ENCODE assay signal across 31 mouse cellular contexts in genomic region chr2:145541695-145542094, GRCm38 (mm10).
"Had no signal": no experiment of that assay in that cellular context is flagged by ENCODE, and none has a peak within 500 bp of the region (broad histone marks: within the 10 kb centered on the region; RNA-seq: fewer than 3 reads in every experiment).

No protein-coding gene starts in this region.

- DNase-seq: left cerebral cortex, postnatal 4 days; liver; liver, embryonic 13.5 days; liver, postnatal 0 days; lung, adult 18-20 months; lung, adult 2 months; lung, embryonic 14.5 days; lung, postnatal 10 days; lung, postnatal 14 days; lung, postnatal 36 days; lung, postnatal 4 days; midbrain, embryonic 14.5 days had no signal

- H3K27me3 ChIP-seq: limb, embryonic 12.5 days; limb, embryonic 13.5 days; limb, embryonic 15.5 days; liver, embryonic 12.5 days; liver, embryonic 13.5 days; liver, embryonic 15.5 days; lung, embryonic 15.5 days; megakaryocyte, embryonic 14.5 days; midbrain, embryonic 12.5 days; midbrain, embryonic 15.5 days; neural tube, embryonic 12.5 days; neural tube, embryonic 13.5 days had no signal

- H3K4me1 ChIP-seq: limb, embryonic 10.5 days; limb, embryonic 12.5 days; limb, embryonic 13.5 days; limb, embryonic 15.5 days; liver, embryonic 12.5 days; liver, embryonic 13.5 days; liver, embryonic 15.5 days; lung, embryonic 15.5 days; midbrain, embryonic 10.5 days; midbrain, embryonic 12.5 days; midbrain, embryonic 15.5 days; neural tube, embryonic 12.5 days; neural tube, embryonic 13.5 days had no signal

- H3K4me3 ChIP-seq: limb, embryonic 10.5 days; limb, embryonic 12.5 days; limb, embryonic 13.5 days; limb, embryonic 15.5 days; liver, embryonic 12.5 days; liver, embryonic 13.5 days; liver, embryonic 15.5 days; lung, embryonic 15.5 days; megakaryocyte, embryonic 14.5 days; midbrain, embryonic 10.5 days; midbrain, embryonic 12.5 days; midbrain, embryonic 15.5 days; myocyte; neural tube, embryonic 12.5 days; neural tube, embryonic 13.5 days had no signal

- H3K9me3 ChIP-seq: limb, embryonic 10.5 days; limb, embryonic 12.5 days; limb, embryonic 13.5 days; limb, embryonic 15.5 days; liver, embryonic 12.5 days; liver, embryonic 13.5 days; liver, embryonic 15.5 days; lung, embryonic 15.5 days; megakaryocyte, embryonic 14.5 days; midbrain, embryonic 10.5 days; midbrain, embryonic 12.5 days; midbrain, embryonic 15.5 days; neural tube, embryonic 12.5 days; neural tube, embryonic 13.5 days had no signal

- H3K27ac ChIP-seq: limb, embryonic 10.5 days; limb, embryonic 12.5 days; limb, embryonic 13.5 days; limb, embryonic 15.5 days; liver, embryonic 12.5 days; liver, embryonic 13.5 days; liver, embryonic 14.5 days; liver, embryonic 15.5 days; lung, embryonic 15.5 days; macrophage; midbrain, embryonic 10.5 days; midbrain, embryonic 12.5 days; midbrain, embryonic 15.5 days; neural tube, embryonic 12.5 days; neural tube, embryonic 13.5 days had no signal

- ATAC-seq: liver, embryonic 12.5 days; liver, postnatal 0 days; lung, postnatal 0 days; midbrain, embryonic 15.5 days; midbrain, embryonic 16.5 days had no signal

- H3K36me3 ChIP-seq: limb, embryonic 10.5 days; limb, embryonic 12.5 days; limb, embryonic 13.5 days; limb, embryonic 15.5 days; liver, embryonic 12.5 days; liver, embryonic 13.5 days; liver, embryonic 15.5 days; lung, embryonic 15.5 days; midbrain, embryonic 10.5 days; midbrain, embryonic 12.5 days; midbrain, embryonic 15.5 days; neural tube, embryonic 12.5 days; neural tube, embryonic 13.5 days had no signal

- H3K4me2 ChIP-seq: limb, embryonic 12.5 days; limb, embryonic 13.5 days; limb, embryonic 15.5 days; liver, embryonic 11.5 days; liver, embryonic 12.5 days; liver, embryonic 13.5 days; liver, embryonic 15.5 days; lung, embryonic 14.5 days; lung, embryonic 15.5 days; midbrain, embryonic 12.5 days; midbrain, embryonic 15.5 days; neural tube, embryonic 12.5 days; neural tube, embryonic 13.5 days had no signal

- H3K9ac ChIP-seq: limb, embryonic 12.5 days; limb, embryonic 13.5 days; limb, embryonic 15.5 days; liver, embryonic 12.5 days; liver, embryonic 13.5 days; liver, embryonic 14.5 days; liver, embryonic 15.5 days; liver, postnatal 0 days; lung, embryonic 14.5 days; lung, embryonic 15.5 days; midbrain, embryonic 12.5 days; midbrain, embryonic 15.5 days; neural tube, embryonic 12.5 days; neural tube, embryonic 13.5 days had no signal
